26 mouse cellular contexts compared by ENCODE assay signal in the genomic region with DNA sequence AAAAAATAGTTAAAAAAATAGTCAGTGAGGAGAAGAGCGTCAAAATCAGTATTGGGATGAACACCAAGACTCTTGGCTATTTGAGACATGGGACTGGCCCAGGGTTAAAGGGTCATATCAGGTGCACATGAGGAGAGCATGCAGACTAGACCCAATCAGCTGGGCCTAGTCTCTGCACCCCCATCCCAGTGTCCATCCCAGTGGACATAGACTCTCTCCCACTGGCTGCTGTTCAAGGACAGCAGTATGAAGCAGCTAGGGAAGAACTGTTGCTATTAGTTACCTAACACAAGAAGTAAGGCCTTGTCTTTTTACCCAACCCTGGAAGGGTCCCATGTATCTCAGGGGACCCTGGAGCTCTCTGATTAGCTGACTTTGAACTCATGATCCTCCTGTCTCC. TPM values are rescaled to one million over a fixed set of nuclear protein-coding genes. Genes with fewer than 3 reads are reported as not detected.
DNase-seq lines count a peak whose midpoint lies in the region; ATAC-seq and TF ChIP-seq lines count a peak whose summit lies in the region.
"Had no signal": no experiment of that assay in that cellular context is flagged by ENCODE, and none has a peak within 500 bp of the region (broad histone marks: within the 10 kb centered on the region; RNA-seq: fewer than 3 reads in every experiment).

No protein-coding gene starts in this region.

- H3K36me3 ChIP-seq in forebrain, embryonic 11.5 days (ENCODE audit: control insufficient read depth, insufficient read depth, low read length), result no peaks in the 10 kb centered on the region
- no peaks in the 10 kb centered on the region for H3K36me3 ChIP-seq in forebrain, embryonic 16.5 days (ENCODE audit: control insufficient read depth, insufficient read depth)
- H3K36me3 ChIP-seq in ES-Bruce4 (ENCODE audit: control insufficient read depth, insufficient read depth, low read length, poor library complexity, severe bottlenecking), result no peaks in the 10 kb centered on the region
- no peaks in the 10 kb centered on the region for H3K36me3 ChIP-seq in embryonic facial prominence, embryonic 10.5 days (replicated peaks)
- H3K36me3 ChIP-seq: embryonic facial prominence, embryonic 15.5 days; heart, embryonic 10.5 days; heart, embryonic 13.5 days; hindbrain, embryonic 12.5 days; hindbrain, embryonic 15.5 days; kidney, embryonic 15.5 days had no signal

- H3K4me3 ChIP-seq in forebrain, embryonic 11.5 days (ENCODE audit: low read depth, low read length), result no peak overlapping the region
- H3K4me3 ChIP-seq in forebrain, embryonic 16.5 days (replicated peaks; ENCODE audit: low read length), result no peak overlapping the region
- no peak overlapping the region for H3K4me3 ChIP-seq in ES-Bruce4 (ENCODE audit: low read depth, low read length)
- no peak overlapping the region for H3K4me3 ChIP-seq in embryonic facial prominence, embryonic 10.5 days
- H3K4me3 ChIP-seq: embryonic facial prominence, embryonic 15.5 days; heart, adult 2 months; heart, embryonic 10.5 days; heart, embryonic 13.5 days; hindbrain, embryonic 12.5 days; hindbrain, embryonic 15.5 days; kidney, embryonic 15.5 days had no signal

- H3K9ac ChIP-seq in forebrain, embryonic 11.5 days (ENCODE audit: low read length), result no peak overlapping the region
- H3K9ac ChIP-seq in forebrain, embryonic 16.5 days (replicated peaks; ENCODE audit: low read depth, low read length), result no peak overlapping the region
- peak overlapping the region; percentile 48; the same call in 1 of the 2 replicates for H3K9ac ChIP-seq in ES-Bruce4 (ENCODE audit: low read depth, poor library complexity, severe bottlenecking)
- H3K9ac ChIP-seq: embryonic facial prominence, embryonic 15.5 days; heart, embryonic 13.5 days; hindbrain, embryonic 12.5 days; hindbrain, embryonic 15.5 days; kidney, embryonic 15.5 days had no signal

- H3K27ac ChIP-seq in forebrain, embryonic 11.5 days (ENCODE audit: low read depth, low read length), result no peak overlapping the region
- H3K27ac ChIP-seq in forebrain, embryonic 16.5 days (ENCODE audit: low read length), result no peak overlapping the region
- H3K27ac ChIP-seq in ES-Bruce4 (ENCODE audit: insufficient read depth, low read length), result peak overlapping the region; percentile 75
- H3K27ac ChIP-seq in embryonic facial prominence, embryonic 10.5 days (replicated peaks), result peak overlapping the region; percentile 12; the same call in 1 of the 2 replicates
- H3K27ac ChIP-seq: embryonic facial prominence, embryonic 15.5 days; heart, adult 2 months; heart, embryonic 10.5 days; heart, embryonic 13.5 days; hindbrain, embryonic 12.5 days; hindbrain, embryonic 15.5 days; kidney, embryonic 15.5 days had no signal

- TF ChIP-seq POLR2A in ES-Bruce4 (IDR thresholded peaks at IDR 0.05; ENCODE audit: insufficient read depth, low read length), result no peak

- no peak for TF ChIP-seq CTCF in ES-Bruce4 (IDR thresholded peaks at IDR 0.05; ENCODE audit: low read depth, low read length)

- no peaks in the 10 kb centered on the region for H3K4me1 ChIP-seq in forebrain, embryonic 11.5 days (replicated peaks; ENCODE audit: control insufficient read depth, insufficient read depth, low read length)
- no peaks in the 10 kb centered on the region for H3K4me1 ChIP-seq in forebrain, embryonic 16.5 days (replicated peaks; ENCODE audit: control insufficient read depth, insufficient read depth, low read length)
- H3K4me1 ChIP-seq in ES-Bruce4 (ENCODE audit: control insufficient read depth, insufficient read depth, low read length), result no peaks in the 10 kb centered on the region
- peaks cover 24% of the 10 kb centered on the region for H3K4me1 ChIP-seq in embryonic facial prominence, embryonic 10.5 days
- H3K4me1 ChIP-seq: hindbrain, embryonic 15.5 days had no signal

- no peaks in the 10 kb centered on the region for H3K27me3 ChIP-seq in forebrain, embryonic 11.5 days (ENCODE audit: control insufficient read depth, insufficient read depth, low read length)
- H3K27me3 ChIP-seq in forebrain, embryonic 16.5 days (replicated peaks; ENCODE audit: control insufficient read depth, insufficient read depth, low read length), result no peaks in the 10 kb centered on the region
- no peaks in the 10 kb centered on the region for H3K27me3 ChIP-seq in ES-Bruce4 (ENCODE audit: control insufficient read depth, insufficient read depth, low read length, poor library complexity, severe bottlenecking)
- no peaks in the 10 kb centered on the region for H3K27me3 ChIP-seq in embryonic facial prominence, embryonic 10.5 days (replicated peaks; ENCODE audit: low read depth, poor library complexity, severe bottlenecking)
- H3K27me3 ChIP-seq: embryonic facial prominence, embryonic 15.5 days; heart, embryonic 13.5 days; hindbrain, embryonic 12.5 days; hindbrain, embryonic 15.5 days; kidney, embryonic 15.5 days had no signal

- TF ChIP-seq EP300 in ES-Bruce4 (IDR thresholded peaks at IDR 0.05; ENCODE audit: insufficient read depth, low read depth, low read length), result no peak

- 94% methylated on average over 1 of the region's 1 CpGs for WGBS in forebrain, embryonic 11.5 days
- 94% methylated on average over 1 of the region's 1 CpGs for WGBS in forebrain, embryonic 16.5 days
- WGBS in embryonic facial prominence, embryonic 10.5 days, result 89% methylated on average over 1 of the region's 1 CpGs

- peak; percentile 20 for DNase-seq in adrenal gland, postnatal 10 days
- DNase-seq in adrenal gland, adult 18-20 months (ENCODE audit: low spot score in 2 of 2), result no peak
- DNase-seq in forebrain, embryonic 11.5 days (ENCODE audit: low spot score), result peak; percentile 35
- DNase-seq in embryonic facial prominence, embryonic 10.5 days (ENCODE audit: low spot score), result no peak
- no peak for DNase-seq in kidney, postnatal 4 days
- DNase-seq in embryo, embryonic 10 days (ENCODE audit: low spot score), result no peak
- DNase-seq: cerebellum, adult 11 months; cerebellum, adult 2 months; cerebellum, adult 9-11 months; cerebellum, postnatal 25 days; embryo, embryonic 11 days; gastrocnemius, postnatal 25 days; heart, adult 2 months; heart, postnatal 14 days; kidney, adult 11 months; kidney, adult 8-10 months had no signal

- no peaks in the 10 kb centered on the region for H3K9me3 ChIP-seq in forebrain, embryonic 11.5 days (ENCODE audit: control insufficient read depth, low read length)
- H3K9me3 ChIP-seq in forebrain, embryonic 16.5 days (ENCODE audit: control insufficient read depth, low read length), result no peaks in the 10 kb centered on the region
- no peaks in the 10 kb centered on the region for H3K9me3 ChIP-seq in ES-Bruce4 (replicated peaks; ENCODE audit: control insufficient read depth, insufficient read depth, low read length, poor library complexity, severe bottlenecking)
- H3K9me3 ChIP-seq in embryonic facial prominence, embryonic 10.5 days, result no peaks in the 10 kb centered on the region
- H3K9me3 ChIP-seq: embryonic facial prominence, embryonic 15.5 days; heart, embryonic 10.5 days; heart, embryonic 13.5 days; hindbrain, embryonic 12.5 days; hindbrain, embryonic 15.5 days; kidney, embryonic 15.5 days had no signal

- no peak overlapping the region for H3K4me2 ChIP-seq in forebrain, embryonic 11.5 days (ENCODE audit: low read depth, low read length, severe bottlenecking)
- no peak overlapping the region for H3K4me2 ChIP-seq in forebrain, embryonic 16.5 days (ENCODE audit: low read length)
- H3K4me2 ChIP-seq: embryonic facial prominence, embryonic 15.5 days; heart, embryonic 13.5 days; hindbrain, embryonic 12.5 days; hindbrain, embryonic 15.5 days; kidney, embryonic 15.5 days had no signal

- ATAC-seq in forebrain, embryonic 11.5 days (replicated peaks; ENCODE audit: low FRiP score), result no peak
- ATAC-seq in forebrain, embryonic 16.5 days, result no peak
- ATAC-seq: CD4-positive, CD25-positive, alpha-beta regulatory T cell, adult 4 months; forebrain, embryonic 14.5 days had no signal

RNA-seq across cellular contexts. Expression of gene Utrn, which starts 45.0 kb away (rescaled TPM):
- 10 to 100 TPM; 68.5 to 96.0 TPM for total RNA-seq in adrenal gland, postnatal 10 days (2021)
- 10 to 100 TPM; 73.1 to 79.5 TPM for total RNA-seq in adrenal gland, adult 18-20 months (2021)
- polyA plus RNA-seq in forebrain, embryonic 11.5 days (2014; fragmentation: Nextera tagmentation; extraction: Ambion mirVana), result 44.3 and 49.7 TPM in 2 replicates
- polyA plus RNA-seq in forebrain, embryonic 16.5 days (2015; fragmentation: Nextera tagmentation; extraction: Ambion mirVana), result 18.8 and 20.3 TPM in 2 replicates
- 159 and 161 TPM in 2 replicates for polyA plus RNA-seq in ES-Bruce4 (2011; ENCODE audit: insufficient read depth, insufficient read length, low read depth, missing spikeins)
- 58.8 and 63.8 TPM in 2 replicates for polyA plus RNA-seq in embryonic facial prominence, embryonic 10.5 days (2016; fragmentation: Nextera tagmentation; extraction: Ambion mirVana)

RNA-seq across cellular contexts. Expression of gene Stx11, which starts 49.9 kb away (rescaled TPM):
- total RNA-seq in adrenal gland, postnatal 10 days (2021), result 1 to 10 TPM; 4.5 to 4.7 TPM
- 10 to 100 TPM in 1 of 2 experiments, 1 to 10 TPM in 1; 6.5 to 11.0 TPM for total RNA-seq in adrenal gland, adult 18-20 months (2021)
- 1.9 and 2.1 TPM in 2 replicates for polyA plus RNA-seq in forebrain, embryonic 11.5 days (2014; fragmentation: Nextera tagmentation; extraction: Ambion mirVana)
- polyA plus RNA-seq in forebrain, embryonic 16.5 days (2015; fragmentation: Nextera tagmentation; extraction: Ambion mirVana), result 1.3 TPM in 2 replicates
- polyA plus RNA-seq in ES-Bruce4 (2011; ENCODE audit: insufficient read depth, insufficient read length, low read depth, missing spikeins), result 2.1 and 5.0 TPM in 2 replicates
- 1.0 and 1.4 TPM in 2 replicates for polyA plus RNA-seq in embryonic facial prominence, embryonic 10.5 days (2016; fragmentation: Nextera tagmentation; extraction: Ambion mirVana)

Comparison
In these comparisons a context has a peak if more than half of its experiments do, and no peak if none do; other contexts are left out.
1. DNase-seq: peak in adrenal gland, postnatal 10 days (single experiment) and forebrain, embryonic 11.5 days (single experiment); none in adrenal gland, adult 18-20 months (0 of 2), embryonic facial prominence, embryonic 10.5 days (single experiment), kidney, postnatal 4 days (0 of 2) and embryo, embryonic 10 days (single experiment).
2. H3K27ac ChIP-seq: peak in ES-Bruce4 (single experiment) and embryonic facial prominence, embryonic 10.5 days (single experiment); none in forebrain, embryonic 11.5 days (single experiment) and forebrain, embryonic 16.5 days (single experiment).